In genomic region chr2:33403511-33404003, GRCm38 (mm10) we compare ENCODE assay signal across 14 mouse cellular contexts. TPM values are rescaled to one million over a fixed set of nuclear protein-coding genes. Genes with fewer than 3 reads are reported as not detected.
DNase-seq lines count a peak whose midpoint lies in the region; ATAC-seq and TF ChIP-seq lines count a peak whose summit lies in the region.
"Had no signal": no experiment of that assay in that cellular context is flagged by ENCODE, and none has a peak within 500 bp of the region (broad histone marks: within the 10 kb centered on the region; RNA-seq: fewer than 3 reads in every experiment).

No protein-coding gene starts in this region.

- H3K4me3 ChIP-seq in intestine, postnatal 0 days (ENCODE audit: low read depth, low read length) = no peak overlapping the region
- H3K4me3 ChIP-seq: embryonic facial prominence, embryonic 15.5 days; hindbrain, embryonic 10.5 days; midbrain, embryonic 15.5 days had no signal

- peak; percentile 10 for DNase-seq in CD4-positive helper T cell, adult 2 months (ENCODE audit: low read depth, low spot score)
- peak; percentile 49 for DNase-seq in MEL-GATA-1-ER (ENCODE audit: extremely low read depth, low read depth)
- DNase-seq in kidney, postnatal 25 days = no peak
- DNase-seq in heart, adult 8-10 months (ENCODE audit: low spot score) = no peak
- DNase-seq in embryo, embryonic 10 days (ENCODE audit: low spot score) = no peak
- DNase-seq: cerebellum, postnatal 25 days; forebrain, postnatal 0 days; right cerebral cortex, adult 18-20 months had no signal

- WGBS in intestine, postnatal 0 days = 38% methylated on average over 4 of the region's 4 CpGs

- H3K4me2 ChIP-seq in intestine, postnatal 0 days (replicated peaks; ENCODE audit: low read depth) = no peak overlapping the region
- H3K4me2 ChIP-seq: embryonic facial prominence, embryonic 15.5 days; midbrain, embryonic 15.5 days had no signal

- H3K9me3 ChIP-seq in intestine, postnatal 0 days (ENCODE audit: control insufficient read depth) = no peaks in the 10 kb centered on the region
- H3K9me3 ChIP-seq: embryonic facial prominence, embryonic 15.5 days; hindbrain, embryonic 10.5 days; midbrain, embryonic 15.5 days had no signal

- no peak for TF ChIP-seq CTCF in intestine, postnatal 0 days (IDR thresholded peaks at IDR 0.05; ENCODE audit: low read depth)

- ATAC-seq in intestine, postnatal 0 days = 0 out of 2 replicates have a peak, but pooled peaks have one; percentile 16
- peak; percentile 48; the same call in 1 of the 2 replicates for ATAC-seq in megakaryocyte-erythroid progenitor cell, adult 5-6 weeks (replicated peaks; ENCODE audit: low FRiP score, low TSS enrichment, poor library complexity, severe bottlenecking)
- no peak for ATAC-seq in inflammation-experienced regulatory T-cells, adult 6 months
- ATAC-seq: forebrain, postnatal 0 days; midbrain, embryonic 15.5 days had no signal

- H3K4me1 ChIP-seq in intestine, postnatal 0 days (replicated peaks; ENCODE audit: control insufficient read depth, insufficient read depth, low read length) = no peaks in the 10 kb centered on the region
- H3K4me1 ChIP-seq: embryonic facial prominence, embryonic 15.5 days; midbrain, embryonic 15.5 days had no signal

- no peak overlapping the region for H3K9ac ChIP-seq in intestine, postnatal 0 days (ENCODE audit: low read depth, low read length)
- H3K9ac ChIP-seq: embryonic facial prominence, embryonic 15.5 days; forebrain, postnatal 0 days; midbrain, embryonic 15.5 days had no signal

- no peak overlapping the region; the same call in 1 of the 2 replicates for H3K27ac ChIP-seq in intestine, postnatal 0 days (ENCODE audit: low read depth, low read length)
- H3K27ac ChIP-seq: embryonic facial prominence, embryonic 15.5 days; hindbrain, embryonic 10.5 days; midbrain, embryonic 15.5 days had no signal

- H3K36me3 ChIP-seq in intestine, postnatal 0 days (ENCODE audit: control insufficient read depth, insufficient read depth) = peaks cover 6% of the 10 kb centered on the region; the same call in 1 of the 2 replicates
- H3K36me3 ChIP-seq: midbrain, embryonic 15.5 days had no signal

- no peaks in the 10 kb centered on the region for H3K27me3 ChIP-seq in intestine, postnatal 0 days (replicated peaks; ENCODE audit: control insufficient read depth, insufficient read depth, low read length)
- H3K27me3 ChIP-seq: embryonic facial prominence, embryonic 15.5 days; midbrain, embryonic 15.5 days had no signal

RNA-seq across cellular contexts. Expression of gene Zbtb34, which starts 27.6 kb away (rescaled TPM):
- polyA plus RNA-seq in intestine, postnatal 0 days (2015; fragmentation: Nextera tagmentation; extraction: Ambion mirVana) = 1.5 and 2.1 TPM in 2 replicates
- 13.7 and 20.6 TPM in 2 replicates for total RNA-seq in megakaryocyte-erythroid progenitor cell, adult 5-6 weeks (2014; fragmentation: Nextera tagmentation)
- 3.1 and 3.5 TPM in 2 replicates for total RNA-seq in megakaryocyte-erythroid progenitor cell, adult 5-6 weeks (2017)
- polyA plus RNA-seq in inflammation-experienced regulatory T-cells, adult 6 months (2017; shearing (Covaris generic)) = 1 to 10 TPM in 1 of 3 experiments, under 1 TPM in 2; 0.72 to 1.0 (median 0.95) TPM
- 1 to 10 TPM; 5.6 to 6.9 (median 6.5) TPM for total RNA-seq in heart, adult 8-10 months (2022)

RNA-seq across cellular contexts. Expression of gene Ralgps1, which starts 32.3 kb away (rescaled TPM):
- polyA plus RNA-seq in intestine, postnatal 0 days (2015; fragmentation: Nextera tagmentation; extraction: Ambion mirVana) = 4.0 and 4.9 TPM in 2 replicates
- total RNA-seq in megakaryocyte-erythroid progenitor cell, adult 5-6 weeks (2014; fragmentation: Nextera tagmentation) = 1.9 and 3.0 TPM in 2 replicates
- total RNA-seq in megakaryocyte-erythroid progenitor cell, adult 5-6 weeks (2017) = 0.66 and 0.76 TPM in 2 replicates
- polyA plus RNA-seq in inflammation-experienced regulatory T-cells, adult 6 months (2017; shearing (Covaris generic)) = 10 to 100 TPM in 1 of 3 experiments, 1 to 10 TPM in 2; 5.2 to 14.8 (median 7.4) TPM
- 1 to 10 TPM; 6.2 to 7.0 (median 6.4) TPM for total RNA-seq in heart, adult 8-10 months (2022)

Comparison
In these comparisons a context has a peak if more than half of its experiments do, and no peak if none do; other contexts are left out.
1. DNase-seq: peak in CD4-positive helper T cell, adult 2 months (single experiment) and MEL-GATA-1-ER (single experiment); none in kidney, postnatal 25 days (0 of 2), heart, adult 8-10 months (single experiment) and embryo, embryonic 10 days (single experiment).